Mouse (Mus musculus) c-Kit-positive CD71-positive TER-119-negative erythroid progenitor cells, embryonic 14.5 days (primary cell): Measurements from ENCODE around the gene 9930104L06Rik.
"Not testable (repeated sequence)": the region's sequence is repeated elsewhere in the genome, so short reads cannot be mapped to it uniquely, and the experiment has no call there.

Source experiments
- DNase-seq: peaks from one replicate; pipeline ENCODE4 v3.0.0-alpha.2; 2013; ENCODE audit warnings: low read depth

The 9930104L06Rik gene

GRCm38 (mm10) chr4:124936613-124937471 lies at the start of gene 9930104L06Rik:
9930104L06Rik (plus strand) TSS chr4:124937048.
- DNase-seq: peak; percentile 99

GRCm38 (mm10) chr4:124888702-124889101 lies 48.1 kb upstream of the 9930104L06Rik start:
- DNase-seq: no peak

- no peak for DNase-seq
Measured at GRCm38 (mm10) chr4:124889935-124890334, 46.9 kb upstream of the 9930104L06Rik start.

GRCm38 (mm10) chr4:124890831-124891230 lies 46.0 kb upstream of the 9930104L06Rik start:
- DNase-seq: no peak

- DNase-seq: no peak
Measured at GRCm38 (mm10) chr4:124893769-124894168, 43.1 kb upstream of the 9930104L06Rik start.

GRCm38 (mm10) chr4:124894508-124895428 lies 42.1 kb upstream of the 9930104L06Rik start:
- no peak for DNase-seq

GRCm38 (mm10) chr4:124898428-124898827 lies 38.4 kb upstream of the 9930104L06Rik start:
- no peak for DNase-seq

- peak; percentile 34 for DNase-seq
Measured at GRCm38 (mm10) chr4:124899906-124900305, 36.9 kb upstream of the 9930104L06Rik start.

- peak; percentile 13 for DNase-seq
Measured at GRCm38 (mm10) chr4:124905417-124905816, 31.4 kb upstream of the 9930104L06Rik start.

GRCm38 (mm10) chr4:124905971-124906822 lies 30.7 kb upstream of the 9930104L06Rik start:
- DNase-seq: no peak

- DNase-seq: no peak
Measured at GRCm38 (mm10) chr4:124928102-124928501, 8.7 kb upstream of the 9930104L06Rik start.

- not testable (repeated sequence) for DNase-seq
Measured at GRCm38 (mm10) chr4:124939211-124939610, 2.4 kb downstream of the 9930104L06Rik start, which contains the start of gene Cdca8. Cdca8 (minus strand) TSS chr4:124939311.

- peak; percentile 71 for DNase-seq
Measured at GRCm38 (mm10) chr4:124943022-124943421, 6.2 kb downstream of the 9930104L06Rik start.

- DNase-seq: no peak
Measured at GRCm38 (mm10) chr4:124943781-124944180, 6.9 kb downstream of the 9930104L06Rik start.

- DNase-seq: no peak
Measured at GRCm38 (mm10) chr4:124944961-124945360, 8.1 kb downstream of the 9930104L06Rik start.

- no peak for DNase-seq
Measured at GRCm38 (mm10) chr4:124949488-124949887, 12.6 kb downstream of the 9930104L06Rik start.

GRCm38 (mm10) chr4:124950181-124951035 lies 13.6 kb downstream of the 9930104L06Rik start:
- no peak for DNase-seq

- DNase-seq: no peak
Measured at GRCm38 (mm10) chr4:124951036-124951433, 14.2 kb downstream of the 9930104L06Rik start.

- no peak for DNase-seq
Measured at GRCm38 (mm10) chr4:124953546-124953945, 16.7 kb downstream of the 9930104L06Rik start.

GRCm38 (mm10) chr4:124957284-124957683 lies 20.4 kb downstream of the 9930104L06Rik start:
- no peak for DNase-seq

GRCm38 (mm10) chr4:124959062-124959461 lies 22.2 kb downstream of the 9930104L06Rik start:
- DNase-seq: no peak
